Mouse (Mus musculus) retina, adult 2 months (tissue): Measurements from ENCODE around the gene Opa3.

Experiments
- DNase-seq: peaks from one replicate; pipeline ENCODE4 v3.0.0-alpha.2; 2012; ENCODE audit warnings: low read depth, low spot score

Gene Opa3

GRCm38 (mm10) chr7:19214940-19215339 is 13.2 kb upstream of the Opa3 start:
- DNase-seq = no peak

DNA sequence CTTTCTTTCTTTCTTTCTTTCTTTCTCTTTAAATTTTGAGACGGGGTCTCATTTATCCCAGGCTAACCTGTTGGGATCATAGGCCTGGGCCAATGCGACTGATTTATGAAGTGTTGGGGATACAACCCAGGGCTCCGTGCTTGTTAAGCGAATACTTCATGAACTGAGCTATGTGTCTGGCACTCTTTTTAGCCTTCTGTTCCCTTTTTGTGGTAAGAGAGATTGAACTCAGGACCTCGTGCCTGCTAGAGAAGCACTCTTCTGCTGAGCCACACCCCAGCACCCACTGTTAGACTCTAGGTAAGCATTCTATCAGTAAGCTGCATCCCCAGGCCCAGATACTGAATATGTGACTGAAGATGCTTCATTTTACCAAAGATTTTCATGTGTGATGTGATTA is 10.6 kb upstream of the Opa3 start:
- no peak for DNase-seq

DNA sequence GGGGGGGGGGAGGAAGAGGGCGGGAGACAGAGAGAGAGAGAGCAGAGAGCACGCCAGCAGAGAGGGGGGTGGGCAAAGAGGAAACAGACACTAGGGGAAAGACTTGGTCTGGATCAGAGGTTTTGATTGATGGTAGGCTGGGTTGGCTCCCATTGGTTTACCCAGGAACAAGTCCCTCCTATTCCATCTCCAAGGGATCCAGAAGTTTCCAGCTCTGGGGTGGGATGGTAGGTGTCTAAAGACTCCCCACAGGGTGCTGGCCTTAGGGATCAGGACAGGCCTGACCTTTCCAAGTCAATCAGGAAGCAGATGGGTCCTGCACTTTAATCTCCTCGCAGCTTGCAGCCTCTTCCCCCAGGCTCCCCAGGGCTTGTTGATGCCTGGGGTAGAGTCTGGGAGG is 10.2 kb upstream of the Opa3 start:
- DNase-seq = no peak

GRCm38 (mm10) chr7:19220061-19220460 is 8.1 kb upstream of the Opa3 start:
- no peak for DNase-seq

GRCm38 (mm10) chr7:19222189-19222588 is 5.9 kb upstream of the Opa3 start:
- DNase-seq = no peak

DNA sequence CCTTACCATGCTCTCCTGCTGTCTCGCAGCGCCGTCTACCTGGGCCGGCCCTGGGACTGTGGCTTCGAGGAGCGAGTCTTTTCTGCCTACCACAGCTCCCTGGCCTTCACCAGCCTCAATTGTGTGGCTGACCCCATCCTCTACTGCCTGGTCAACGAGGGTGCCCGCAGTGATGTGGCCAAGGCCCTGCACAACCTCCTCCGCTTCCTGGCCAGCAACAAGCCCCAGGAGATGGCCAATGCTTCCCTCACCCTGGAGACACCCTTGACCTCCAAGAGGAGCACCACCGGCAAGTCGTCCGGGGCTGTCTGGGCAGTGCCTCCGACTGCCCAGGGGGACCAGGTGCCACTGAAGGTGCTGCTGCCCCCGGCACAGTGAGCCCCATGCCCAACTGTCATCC is 5.3 kb upstream of the Opa3 start:
- DNase-seq = no peak

- no peak for DNase-seq
Measured at GRCm38 (mm10) chr7:19224933-19225332, 3.2 kb upstream of the Opa3 start.

DNA sequence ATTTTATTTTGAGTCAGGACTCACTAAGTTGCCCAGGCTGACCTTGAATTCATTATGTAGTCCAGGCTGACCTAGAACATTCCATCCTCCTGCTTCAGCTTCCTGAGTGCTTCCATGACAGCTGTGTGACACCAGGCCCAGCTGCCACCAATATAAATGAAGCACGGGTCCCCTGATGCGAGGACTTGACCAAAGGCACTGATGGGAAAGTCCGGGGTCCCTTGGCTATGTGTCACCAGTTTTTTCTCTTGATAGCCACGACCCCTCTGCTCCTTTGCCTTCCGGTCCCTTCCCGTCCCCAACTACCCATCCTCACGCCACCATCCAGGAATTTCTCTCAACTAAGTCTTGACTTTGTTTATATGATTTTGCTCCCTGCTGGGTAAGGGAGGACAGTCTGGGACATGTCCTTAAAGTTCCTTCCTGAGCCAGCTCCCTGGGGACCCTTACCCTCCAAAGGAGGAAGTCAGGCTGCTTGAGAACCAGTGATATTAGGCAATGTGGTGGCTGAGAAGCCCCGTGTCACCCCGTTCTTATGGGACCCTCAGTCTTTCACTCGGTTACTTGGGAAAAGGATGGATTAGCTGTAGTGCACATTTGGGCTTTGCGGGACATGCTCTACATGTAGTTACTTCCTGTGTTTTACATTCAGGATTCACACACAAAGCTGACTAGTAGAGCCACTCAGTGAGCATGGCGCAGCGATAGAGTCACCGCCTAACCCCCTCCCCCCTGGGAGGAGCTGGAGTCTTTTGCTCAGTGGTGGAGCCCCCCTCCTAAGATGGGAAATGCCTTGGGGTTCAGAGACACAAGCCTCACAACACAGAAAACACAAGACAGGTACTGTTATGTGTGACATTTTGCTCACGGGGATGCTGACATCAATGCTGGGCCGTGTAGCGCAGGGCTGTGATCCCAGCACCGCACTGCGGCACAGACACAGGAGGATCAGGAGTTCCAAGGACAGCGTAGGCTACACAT is 1.0 kb upstream of the Opa3 start:
- no peak for DNase-seq

DNA sequence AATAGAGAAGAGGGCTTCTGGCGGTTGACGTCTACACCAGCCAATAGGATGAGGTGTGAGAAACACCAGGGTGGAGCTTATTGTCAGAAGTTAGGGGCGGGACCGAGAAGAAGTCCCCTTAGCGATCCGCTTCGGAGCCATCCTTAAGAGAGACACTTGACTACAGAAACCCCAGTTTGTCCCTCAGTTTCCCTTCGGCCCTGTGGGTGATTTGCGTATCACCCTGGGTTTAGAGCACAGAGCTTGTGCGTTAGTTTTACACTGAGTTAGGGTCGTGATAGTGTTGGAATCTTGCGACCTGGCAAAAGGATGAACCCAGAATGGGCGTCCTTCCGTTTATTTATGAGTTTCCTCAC is 637 bp downstream of the Opa3 start:
- no peak for DNase-seq

- DNase-seq = no peak
Measured at GRCm38 (mm10) chr7:19229404-19229803, 1.3 kb downstream of the Opa3 start.

GRCm38 (mm10) chr7:19230041-19230580 is 2.0 kb downstream of the Opa3 start:
- DNase-seq = no peak

- no peak for DNase-seq
Measured at GRCm38 (mm10) chr7:19230899-19231298, 2.8 kb downstream of the Opa3 start.

DNA sequence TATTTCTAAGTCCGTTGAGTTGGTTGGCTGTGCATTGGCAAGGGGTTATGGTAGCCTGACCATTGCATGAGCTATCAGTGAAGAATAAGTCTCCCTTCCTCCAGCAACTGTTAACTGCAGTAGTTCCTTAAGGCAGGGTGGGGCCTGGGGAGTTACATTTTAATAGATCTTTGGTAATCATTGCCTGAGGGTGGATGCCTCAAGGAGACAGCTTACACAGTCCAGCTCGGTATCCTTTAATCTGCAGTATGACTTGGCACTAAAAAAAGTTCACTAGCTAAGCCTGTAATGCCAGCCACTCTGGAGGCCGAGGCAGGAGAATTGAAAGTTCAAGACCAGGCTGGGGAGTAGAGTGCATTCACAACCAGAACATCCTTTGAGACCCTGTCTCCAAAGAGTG is 3.7 kb downstream of the Opa3 start:
- DNase-seq = no peak

GRCm38 (mm10) chr7:19234652-19235051 is 6.5 kb downstream of the Opa3 start:
- no peak for DNase-seq

- no peak for DNase-seq
Measured at GRCm38 (mm10) chr7:19235092-19235671, 7.0 kb downstream of the Opa3 start.

- DNase-seq = no peak
Measured at GRCm38 (mm10) chr7:19236411-19236810, 8.3 kb downstream of the Opa3 start.

- DNase-seq = no peak
Measured at GRCm38 (mm10) chr7:19238344-19238743, 10.2 kb downstream of the Opa3 start.

DNA sequence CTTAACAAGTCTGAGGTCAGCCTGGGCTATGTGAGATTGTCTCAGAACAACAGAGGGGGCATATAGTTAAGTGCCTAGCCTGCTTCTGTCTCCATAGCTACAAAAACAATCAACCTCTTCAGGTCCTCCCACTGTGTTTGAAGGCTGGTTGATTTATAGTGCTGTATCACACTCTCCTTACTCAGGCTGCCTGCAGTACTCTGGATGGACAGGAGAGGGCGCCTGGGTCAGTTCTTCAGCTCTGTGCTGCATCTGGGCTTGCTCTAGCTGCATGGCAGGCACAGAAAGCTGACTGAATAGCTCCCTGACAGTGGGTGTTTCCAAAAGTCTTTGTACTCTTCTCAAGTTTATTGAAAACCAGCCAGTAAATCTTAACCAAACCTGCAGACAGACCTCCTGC is 11.3 kb downstream of the Opa3 start:
- peak; percentile 72 for DNase-seq

DNA sequence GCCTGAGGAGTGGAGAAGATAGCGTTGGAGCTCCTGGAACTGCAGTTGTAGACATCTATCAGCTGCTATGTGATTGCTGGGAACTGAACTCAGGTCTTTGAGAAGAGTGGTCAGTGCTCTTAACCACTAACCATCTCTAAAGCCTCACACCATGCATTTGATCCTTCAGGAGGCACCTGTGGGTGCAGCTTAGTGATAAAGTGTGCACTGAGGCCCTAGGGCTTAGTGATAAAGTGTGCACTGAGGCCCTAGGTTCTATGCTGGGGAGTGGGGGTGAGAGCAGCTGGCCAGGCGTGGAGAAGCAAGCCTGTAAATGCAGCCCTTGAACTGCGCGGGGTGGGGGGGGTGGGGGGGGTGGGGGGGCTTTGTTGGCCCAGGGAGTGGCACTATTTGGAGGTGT is 11.9 kb downstream of the Opa3 start:
- no peak for DNase-seq

GRCm38 (mm10) chr7:19240905-19241463 is 12.8 kb downstream of the Opa3 start:
- no peak for DNase-seq

DNA sequence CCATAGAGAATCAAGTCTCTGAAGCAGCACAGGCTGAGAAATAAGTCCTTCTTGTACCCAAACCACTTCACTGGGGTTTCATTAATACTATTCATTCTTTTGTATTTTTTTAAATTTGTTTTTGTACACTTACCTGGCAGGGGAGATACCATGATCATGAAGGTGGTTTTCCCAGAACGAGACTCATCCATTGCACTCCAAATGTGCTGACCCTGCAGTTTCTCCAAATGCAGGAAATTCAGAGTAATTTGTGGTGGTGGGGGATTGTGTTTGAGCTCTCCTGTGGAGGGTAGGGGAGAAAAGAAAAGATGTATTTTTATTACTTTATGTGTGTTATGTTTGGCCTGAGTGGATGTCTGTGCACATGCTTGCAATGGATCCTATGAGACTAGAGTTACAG is 13.9 kb downstream of the Opa3 start:
- no peak for DNase-seq

DNA sequence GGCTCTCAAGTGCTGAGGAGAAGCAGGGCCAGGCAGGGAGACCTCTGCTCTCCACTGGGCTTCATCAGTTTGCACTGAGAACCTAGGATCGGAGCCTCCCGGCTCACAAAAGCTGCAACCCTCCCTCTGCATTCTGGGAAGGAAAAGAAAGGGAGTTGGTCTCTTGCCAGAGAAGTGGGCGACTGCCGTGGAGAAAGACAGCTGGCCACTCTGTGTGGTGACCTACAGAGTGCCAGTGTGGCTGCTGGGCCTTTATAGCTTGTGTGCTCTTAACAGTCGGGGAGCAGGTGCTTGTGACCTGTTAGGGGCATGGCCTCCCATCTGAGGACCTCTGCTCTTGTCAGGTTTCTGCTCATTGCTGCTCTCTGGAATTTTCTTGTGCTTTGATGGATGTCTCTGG is 15.7 kb downstream of the Opa3 start:
- no peak for DNase-seq

GRCm38 (mm10) chr7:19245083-19245482 is 16.9 kb downstream of the Opa3 start:
- DNase-seq = no peak
